In genomic region chr10:127962451-127962850, GRCm38 (mm10) we compare ENCODE assay signal across 24 mouse cellular contexts. TPM values are rescaled to one million over a fixed set of nuclear protein-coding genes. Genes with fewer than 3 reads are reported as not detected.
"Had no signal": no experiment of that assay in that cellular context is flagged by ENCODE, and none has a peak within 500 bp of the region (broad histone marks: within the 10 kb centered on the region; RNA-seq: fewer than 3 reads in every experiment).

No protein-coding gene starts in this region.

- H3K4me2 ChIP-seq: lung, embryonic 14.5 days; midbrain, embryonic 12.5 days; neural tube, embryonic 13.5 days; neural tube, embryonic 15.5 days had no signal

- H3K27ac ChIP-seq: midbrain, embryonic 10.5 days; midbrain, embryonic 12.5 days; neural tube, embryonic 13.5 days; neural tube, embryonic 15.5 days had no signal

- H3K9me3 ChIP-seq: midbrain, embryonic 10.5 days; midbrain, embryonic 12.5 days; neural tube, embryonic 13.5 days; neural tube, embryonic 15.5 days had no signal

- ATAC-seq: midbrain, embryonic 16.5 days had no signal

- H3K36me3 ChIP-seq: midbrain, embryonic 10.5 days; midbrain, embryonic 12.5 days; neural tube, embryonic 13.5 days; neural tube, embryonic 15.5 days had no signal

- H3K4me1 ChIP-seq: midbrain, embryonic 10.5 days; midbrain, embryonic 12.5 days; neural tube, embryonic 13.5 days; neural tube, embryonic 15.5 days had no signal

- DNase-seq: lung, adult 18-20 months; lung, embryonic 14.5 days; lung, postnatal 10 days; lung, postnatal 4 days; midbrain, embryonic 14.5 days; retina, postnatal 1 day; right cerebral cortex, adult 18-20 months; right cerebral cortex, postnatal 25 days; right cerebral cortex, postnatal 4 days; spleen, adult 18-20 months; thymus, adult 18-20 months; thymus, postnatal 14 days; thymus, postnatal 36 days had no signal

- H3K9ac ChIP-seq: lung, embryonic 14.5 days; midbrain, embryonic 12.5 days; neural tube, embryonic 13.5 days; neural tube, embryonic 15.5 days had no signal

- H3K27me3 ChIP-seq: midbrain, embryonic 12.5 days; neural tube, embryonic 13.5 days; neural tube, embryonic 15.5 days had no signal

- H3K4me3 ChIP-seq: midbrain, embryonic 10.5 days; midbrain, embryonic 12.5 days; myocyte; neural tube, embryonic 13.5 days; neural tube, embryonic 15.5 days had no signal

RNA-seq across cellular contexts. Expression of gene Hsd17b6, which starts 45.0 kb away (rescaled TPM):
- total RNA-seq: megakaryocyte, adult 5-6 weeks had no signal
- polyA plus RNA-seq: lung, embryonic 14.5 days; lung, embryonic 16.5 days; midbrain, embryonic 10.5 days; midbrain, embryonic 12.5 days; midbrain, embryonic 14.5 days; midbrain, embryonic 16.5 days; myocyte; neural tube, embryonic 11.5 days; neural tube, embryonic 13.5 days; neural tube, embryonic 15.5 days; stomach, embryonic 14.5 days; stomach, embryonic 16.5 days had no signal
